Mouse (Mus musculus) cerebellum, adult 2 months (tissue): Measurements from ENCODE around the gene Aldh1a1.

Experiments
- CTCF ChIP-seq: fragments of 200-500 bp; IDR thresholded peaks from 2 replicates; pipeline ENCODE4 v1.5.1; 2011; ENCODE audit warnings: low read depth, mild to moderate bottlenecking, control low read depth, low read length, moderate library complexity, borderline replicate concordance; ENCODE audit not compliant: insufficient read depth
- POLR2A ChIP-seq: fragments of 200-500 bp; IDR thresholded peaks from 2 replicates; pipeline ENCODE4 v1.6.1; 2011; ENCODE audit warnings: low read length, control low read depth, borderline replicate concordance; ENCODE audit not compliant: insufficient read depth

GRCm38 (mm10) chr19:20599951-20600350 lies 107.4 kb downstream of the Aldh1a1 start:
- TF ChIP-seq CTCF: no peak
- TF ChIP-seq POLR2A: no peak
